Mouse (Mus musculus): Measurements from ENCODE around the gene Strn.

DNA sequence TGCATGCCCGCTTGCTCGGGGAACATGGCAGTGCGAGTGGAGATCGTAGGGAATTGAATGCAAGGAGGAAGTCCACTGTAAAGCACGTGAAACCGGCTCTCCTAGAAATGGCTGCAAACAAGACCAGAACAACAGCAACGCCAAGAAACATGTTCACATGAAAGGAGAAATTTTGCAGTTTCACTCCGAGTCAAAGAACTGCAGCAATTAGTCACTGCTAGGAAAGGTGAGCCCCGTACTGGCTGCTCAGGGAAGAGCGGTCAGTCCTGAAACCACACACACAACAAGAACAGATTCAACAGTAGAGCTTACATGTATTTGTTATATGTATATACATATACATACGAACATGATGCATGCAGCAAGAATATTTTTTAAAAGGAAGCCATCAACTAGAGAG lies 57.5 kb downstream of the Strn start:
- TF ChIP-seq CTCF (IDR thresholded peaks at IDR 0.05; ENCODE audit: extremely low read depth, insufficient read depth, insufficient read length, insufficient replicate concordance): no peak
- no peak for TF ChIP-seq POLR2A (IDR thresholded peaks at IDR 0.05; ENCODE audit: low read depth, low read length)
